Mouse (Mus musculus) right cerebral cortex, postnatal 4 days (tissue): Measurements from ENCODE around the gene Olfr1264.

Experiments used
- DNase-seq: peaks from one replicate; pipeline ENCODE4 v3.0.0-alpha.2; 2022

Olfr1264 gene

DNA sequence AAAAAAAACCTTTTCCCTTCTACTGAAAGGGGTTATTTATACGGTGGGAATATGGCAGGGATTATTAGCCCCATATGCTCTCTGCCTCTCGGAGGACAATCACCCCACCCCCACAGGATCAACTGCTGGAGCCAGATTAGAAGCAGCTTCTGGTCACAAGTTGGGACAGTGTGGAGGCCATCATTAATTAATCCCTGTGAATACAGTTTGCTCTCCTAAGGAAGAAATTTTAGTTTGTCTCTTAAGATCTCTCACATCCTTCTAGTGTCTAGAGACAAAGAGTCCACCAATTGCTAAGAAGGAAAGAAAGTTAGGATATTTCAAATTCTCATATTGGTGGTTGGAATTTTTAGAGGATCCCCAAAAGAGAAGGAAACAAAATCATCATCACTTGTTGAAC, at the start of gene Olfr1264:
TSS of gene Olfr1264 (minus strand) at position 101 of the 400 bp plus-strand sequence.
- no peak for DNase-seq

GRCm38 (mm10) chr2:90070065-90070464, 44.7 kb upstream of the Olfr1264 start:
- DNase-seq = no peak

GRCm38 (mm10) chr2:90063494-90063893, 38.1 kb upstream of the Olfr1264 start, which contains the start of gene Olfr140:
Gene Olfr140 (minus strand): TSS chr2:90063594.
- DNase-seq = no peak

DNA sequence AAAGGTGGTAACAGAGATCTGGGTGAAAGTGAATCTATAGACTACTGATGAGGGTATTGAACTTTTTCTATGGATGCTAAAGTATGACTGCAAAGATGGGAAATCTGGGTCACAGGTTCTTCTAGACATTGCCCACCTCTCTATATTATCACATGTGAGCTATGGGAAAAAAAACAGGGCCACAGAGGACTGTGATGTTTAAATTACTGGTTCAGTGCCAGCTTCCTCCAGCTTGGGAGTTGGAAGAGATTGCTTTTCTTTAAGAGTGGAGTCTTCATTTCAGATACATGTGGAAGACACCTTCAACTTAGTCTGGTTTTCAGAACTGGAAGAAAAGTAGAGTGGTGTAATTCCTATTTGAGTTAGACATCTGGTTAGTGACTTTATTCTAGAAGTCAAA, 9.7 kb upstream of the Olfr1264 start, which contains the start of gene Olfr1265:
TSS of gene Olfr1265 (plus strand) at position 301 of the 400 bp plus-strand sequence.
- no peak for DNase-seq

DNA sequence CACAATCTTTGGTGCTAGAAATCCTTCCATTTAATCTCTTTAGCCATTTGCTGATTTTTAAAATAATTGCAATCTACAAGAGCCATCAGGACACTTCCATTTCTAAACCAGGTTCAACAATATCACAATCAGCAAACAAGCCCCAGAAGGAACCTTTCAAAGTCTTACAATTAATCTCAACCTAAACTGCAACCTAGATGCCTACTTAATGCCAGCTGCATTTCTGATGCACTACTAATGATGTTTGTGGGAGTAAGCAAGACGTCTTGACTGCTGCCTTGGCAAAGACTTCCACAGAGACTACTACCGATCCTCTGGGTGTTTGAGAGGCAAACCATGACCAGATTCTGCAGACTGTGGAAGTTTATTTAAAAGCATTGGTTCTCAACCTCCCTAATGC, 13.5 kb downstream of the Olfr1264 start, which contains the start of gene Olfr1263:
TSS of gene Olfr1263 (plus strand) at position 301 of the 400 bp plus-strand sequence.
- no peak for DNase-seq

GRCm38 (mm10) chr2:89999845-90000244, 25.5 kb downstream of the Olfr1264 start, which contains the start of gene Olfr1262:
Gene Olfr1262 (plus strand): TSS chr2:90000145.
- DNase-seq = no peak

DNA sequence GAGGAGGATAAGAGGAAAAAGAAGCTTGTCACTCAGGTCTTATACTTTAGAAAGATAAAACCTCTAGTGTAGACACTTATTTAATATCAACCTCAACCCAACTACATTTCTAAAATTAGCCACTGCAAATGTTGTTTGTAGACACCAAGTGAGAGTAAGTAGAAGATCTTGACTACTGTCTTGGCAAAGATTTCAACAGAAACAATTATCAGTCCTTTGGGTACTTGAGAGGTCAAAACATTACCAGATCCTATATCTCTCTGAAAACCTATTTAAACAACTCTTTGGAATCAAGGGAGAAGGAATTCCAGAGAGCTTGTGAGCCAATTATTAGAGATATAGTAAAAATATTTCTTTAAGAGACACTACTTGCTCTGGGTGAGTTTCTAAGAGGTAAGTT, 34.5 kb downstream of the Olfr1264 start, which contains the start of gene Olfr1261:
TSS of gene Olfr1261 (plus strand) at position 301 of the 400 bp plus-strand sequence.
- no peak for DNase-seq

GRCm38 (mm10) chr2:89977709-89978108, 47.7 kb downstream of the Olfr1264 start:
- no peak for DNase-seq

DNA sequence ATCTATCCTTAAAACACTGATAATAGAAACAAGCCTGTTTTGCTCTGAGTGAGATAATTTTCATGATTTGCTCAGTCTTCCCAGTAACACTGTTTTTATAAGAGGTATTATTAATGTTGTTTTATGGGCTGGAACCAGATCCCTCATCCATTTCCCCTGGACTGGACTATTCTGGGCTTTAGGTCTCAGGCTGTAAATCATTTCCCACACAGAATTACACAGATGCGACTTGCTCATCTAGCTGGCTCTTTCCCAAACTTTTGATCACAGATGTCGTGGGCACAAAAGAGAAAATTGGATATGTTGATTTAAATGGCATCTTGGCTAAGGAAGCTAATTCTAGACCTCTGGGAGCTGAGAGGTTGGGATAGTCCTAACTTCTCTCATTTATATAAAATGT, 51.2 kb downstream of the Olfr1264 start, which contains the start of gene Olfr1260:
TSS of gene Olfr1260 (plus strand) at position 157 of the 400 bp plus-strand sequence.
- no peak for DNase-seq
